Mouse (Mus musculus) midbrain, embryonic 10.5 days (tissue): ENCODE data around the gene Ostm1. TPM values are rescaled to one million over a fixed set of nuclear protein-coding genes. Genes with fewer than 3 reads are reported as not detected.
A peak's percentile ranks its signal among the peaks of the same experiment; 100 is the strongest.

ENCODE experiments used
- DNase-seq: peaks from one replicate; pipeline ENCODE4 v3.0.0-alpha.2; 2017; ENCODE audit warnings: low spot score
- H3K27ac ChIP-seq: fragments of 300-500 bp; sonication (generic); replicated peaks from 2 replicates; pipeline ENCODE4 v1.5.1; 2016; ENCODE audit warnings: mild to moderate bottlenecking
- H3K27me3 ChIP-seq: fragments of 300-500 bp; sonication (generic); 2 replicates; pipeline ENCODE4 v1.6.1; 2016; ENCODE audit warnings: low read depth, mild to moderate bottlenecking; ENCODE audit not compliant: poor library complexity, severe bottlenecking
- H3K36me3 ChIP-seq: fragments of 300-500 bp; sonication (generic); 2 replicates; pipeline ENCODE4 v1.6.1; 2016; ENCODE audit warnings: mild to moderate bottlenecking, moderate library complexity
- H3K4me1 ChIP-seq: fragments of 300-500 bp; sonication (generic); 2 replicates; pipeline ENCODE4 v1.6.1; 2016
- H3K4me3 ChIP-seq: fragments of 300-500 bp; sonication (generic); 2 replicates; pipeline ENCODE4 v1.5.1; 2016; ENCODE audit warnings: mild to moderate bottlenecking, moderate library complexity
- H3K9me3 ChIP-seq: fragments of 300-500 bp; sonication (generic); replicated peaks from 2 replicates; pipeline ENCODE4 v1.6.1; 2016; ENCODE audit warnings: mild to moderate bottlenecking
- WGBS: fragments of 180-500 bp; shearing (Covaris S2); methylation state at CpG from one replicate; pipeline ENCODE4 v1.1.7; 2016; 5-methylcytosine and 5-hydroxymethylcytosine counted together
- polyA plus RNA-seq: library from polyadenylated mRNA; unstranded; fragments of >200 nt; fragmentation: Nextera tagmentation; extraction: Ambion mirVana; gene quantifications from 2 replicates; pipeline ENCODE4 v1.2.1, GENCODE M21; 2016

The Ostm1 gene
- polyA plus RNA-seq, 1 experiment from 2014 or later = 22.8 TPM

DNA sequence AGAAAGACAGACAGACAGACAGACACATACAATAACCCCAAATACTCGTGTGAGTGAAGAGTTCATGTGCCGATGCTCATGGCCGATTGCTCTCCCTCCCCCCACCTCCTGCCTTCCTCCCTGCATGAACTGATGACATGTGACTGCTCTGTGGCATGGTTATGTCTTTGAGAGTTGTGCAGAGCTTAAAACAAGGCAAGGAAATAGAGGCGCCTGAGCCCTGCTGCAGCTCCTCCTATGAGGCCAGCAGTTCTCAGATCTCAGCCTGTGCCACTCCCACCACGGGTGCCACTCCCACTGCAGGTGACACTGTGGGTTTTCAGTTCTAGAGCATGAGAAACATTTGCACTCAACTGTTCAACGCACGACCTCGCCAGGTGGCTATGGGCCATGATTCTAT is 115.4 kb downstream of the Ostm1 start:
- peaks cover 24% of the 10 kb centered on the region for H3K36me3 ChIP-seq
- DNase-seq = no peak
- H3K9me3 ChIP-seq = no peaks in the 10 kb centered on the region
- H3K4me1 ChIP-seq = 0 out of 2 replicates have a peak, but pooled peaks cover 2% of the 10 kb centered on the region
- WGBS = 92% methylated on average over 8 of the region's 8 CpGs
- H3K27me3 ChIP-seq = no peaks in the 10 kb centered on the region
- H3K4me3 ChIP-seq = no peak overlapping the region
- H3K27ac ChIP-seq = no peak overlapping the region

GRCm38 (mm10) chr10:42702111-42702510 is 118.5 kb downstream of the Ostm1 start:
- no peak overlapping the region for H3K27ac ChIP-seq
- H3K4me1 ChIP-seq = no peaks in the 10 kb centered on the region
- 0 out of 2 replicates have a peak, but pooled peaks cover 5% of the 10 kb centered on the region for H3K9me3 ChIP-seq
- 96% methylated on average over 2 of the region's 2 CpGs for WGBS
- no peaks in the 10 kb centered on the region for H3K27me3 ChIP-seq
- H3K36me3 ChIP-seq = peaks cover 33% of the 10 kb centered on the region
- DNase-seq = no peak
- no peak overlapping the region for H3K4me3 ChIP-seq

- H3K27ac ChIP-seq = no peak overlapping the region
- H3K36me3 ChIP-seq = no peaks in the 10 kb centered on the region
- no peaks in the 10 kb centered on the region; the same call in 1 of the 2 replicates for H3K9me3 ChIP-seq
- 13% methylated on average over 9 of the region's 9 CpGs for WGBS
- H3K4me1 ChIP-seq = peaks cover 22% of the 10 kb centered on the region
- H3K4me3 ChIP-seq = 0 out of 2 replicates have a peak overlapping the region, but pooled peaks have one; percentile 36
- no peak for DNase-seq
- H3K27me3 ChIP-seq = peaks cover 25% of the 10 kb centered on the region
These were observed 131.1 kb downstream of the Ostm1 start for GRCm38 (mm10) chr10:42714676-42715075.

GRCm38 (mm10) chr10:42715366-42716035 is 131.9 kb downstream of the Ostm1 start:
- Histone ChIP-seq H3K4me3 (peak overlapping the region; percentile 36), H3K27me3 (peaks cover 25% of the 10 kb centered on the region), H3K9me3 (no peaks in the 10 kb centered on the region), H3K27ac (no peak overlapping the region), H3K36me3 (no peaks in the 10 kb centered on the region), H3K4me1 (peaks cover 22% of the 10 kb centered on the region)
- WGBS = 21% methylated on average over 19 of the region's 19 CpGs
- DNase-seq = peak; percentile 22

DNA sequence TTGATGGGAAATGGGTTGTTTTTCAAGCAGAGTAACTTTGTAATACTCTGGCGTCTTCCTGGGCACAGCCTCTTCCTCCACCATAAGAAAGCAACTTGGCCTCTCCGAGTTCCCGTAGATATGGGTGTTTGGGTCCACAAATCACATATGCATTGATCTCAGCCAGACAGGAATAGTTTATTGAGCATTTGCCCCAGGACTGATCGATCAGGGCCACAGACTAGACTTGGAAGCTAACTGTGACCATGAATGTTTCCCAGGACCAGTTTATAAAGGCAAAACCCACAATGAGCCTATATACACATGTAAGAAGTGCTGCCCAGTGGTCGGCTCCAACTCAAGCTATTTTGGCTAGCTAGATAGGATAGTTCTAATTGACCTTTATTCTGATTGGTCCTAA is 138.5 kb downstream of the Ostm1 start:
- WGBS = 95% methylated on average over 5 of the region's 5 CpGs
- Histone ChIP-seq H3K27me3 (no peaks in the 10 kb centered on the region; the same call in 1 of the 2 replicates), H3K4me3 (no peak overlapping the region), H3K27ac (no peak overlapping the region), H3K4me1 (no peaks in the 10 kb centered on the region), H3K9me3 (no peaks in the 10 kb centered on the region), H3K36me3 (no peaks in the 10 kb centered on the region)
- no peak for DNase-seq

DNA sequence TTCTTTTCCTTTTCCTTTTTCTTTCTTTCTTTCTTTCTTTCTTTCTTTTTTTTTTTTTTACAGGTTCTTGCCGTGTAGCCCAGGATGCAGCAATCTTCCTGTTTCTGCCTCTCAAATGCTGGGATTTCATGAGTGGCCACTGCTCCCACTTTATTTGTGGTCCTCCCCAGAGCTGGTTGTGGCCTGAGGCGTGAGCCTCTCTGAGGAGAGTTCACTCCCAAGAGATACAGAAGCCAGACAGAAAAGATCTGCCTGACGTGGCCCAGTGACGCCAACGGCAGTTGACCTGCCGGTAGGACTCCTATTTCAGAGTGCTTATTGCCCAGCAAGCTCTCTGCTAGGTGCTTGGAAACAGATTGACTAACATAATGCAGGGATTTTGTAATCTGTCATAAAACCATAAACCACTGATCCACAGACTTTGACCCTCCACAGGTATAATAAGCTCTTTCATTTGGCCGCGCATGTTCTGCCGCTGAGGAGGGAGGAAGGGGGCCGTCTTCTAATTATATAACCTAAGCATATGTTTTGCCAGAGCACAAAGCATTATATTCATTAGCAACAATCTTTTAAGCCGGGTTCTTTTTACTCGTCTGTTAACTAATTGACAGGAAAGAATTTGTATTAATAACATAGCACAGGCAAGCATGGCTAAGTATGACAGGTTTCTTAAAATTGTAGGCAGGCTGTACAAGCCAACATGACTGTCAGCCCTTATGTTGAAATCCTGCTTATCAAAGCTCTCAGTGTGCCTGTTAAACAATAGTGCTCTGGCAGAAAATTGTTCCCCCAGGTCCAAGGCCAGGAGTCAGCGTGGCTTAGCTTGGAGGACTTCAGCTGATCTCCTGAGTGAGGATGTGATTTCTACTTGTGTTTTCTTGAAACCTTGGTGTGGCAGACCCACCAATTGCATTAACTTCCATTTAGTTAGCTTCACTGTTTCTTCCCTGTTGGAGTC is 139.9 kb downstream of the Ostm1 start:
- 87% methylated on average over 13 of the region's 13 CpGs for WGBS

GRCm38 (mm10) chr10:42729607-42730006 is 146.0 kb downstream of the Ostm1 start:
- H3K36me3 ChIP-seq = no peaks in the 10 kb centered on the region
- no peaks in the 10 kb centered on the region for H3K27me3 ChIP-seq
- H3K9me3 ChIP-seq = no peaks in the 10 kb centered on the region
- H3K4me3 ChIP-seq = no peak overlapping the region
- DNase-seq = no peak
- no peaks in the 10 kb centered on the region for H3K4me1 ChIP-seq
- no peak overlapping the region for H3K27ac ChIP-seq
- WGBS = 87% methylated on average over 2 of the region's 2 CpGs

More for the DNA sequence above, 139.9 kb downstream of the Ostm1 start:
- DNase-seq = no peak
- Histone ChIP-seq H3K27ac (no peak overlapping the region), H3K36me3 (no peaks in the 10 kb centered on the region), H3K4me1 (no peaks in the 10 kb centered on the region), H3K9me3 (no peaks in the 10 kb centered on the region), H3K4me3 (no peak overlapping the region), H3K27me3 (no peaks in the 10 kb centered on the region)

- no peak overlapping the region for H3K4me3 ChIP-seq
- no peaks in the 10 kb centered on the region for H3K9me3 ChIP-seq
- no peak overlapping the region for H3K27ac ChIP-seq
- H3K36me3 ChIP-seq = no peaks in the 10 kb centered on the region
- peak; percentile 17 for DNase-seq
- 63% methylated on average over 5 of the region's 5 CpGs for WGBS
- H3K4me1 ChIP-seq = no peaks in the 10 kb centered on the region
- H3K27me3 ChIP-seq = no peaks in the 10 kb centered on the region
These were observed 151.0 kb downstream of the Ostm1 start for GRCm38 (mm10) chr10:42734546-42735060.

GRCm38 (mm10) chr10:42751813-42752212 is 168.2 kb downstream of the Ostm1 start:
- Histone ChIP-seq H3K9me3 (no peaks in the 10 kb centered on the region), H3K4me1 (no peaks in the 10 kb centered on the region), H3K4me3 (no peak overlapping the region), H3K27me3 (no peaks in the 10 kb centered on the region), H3K27ac (no peak overlapping the region), H3K36me3 (no peaks in the 10 kb centered on the region)
- no peak for DNase-seq
- 81% methylated on average over 10 of the region's 10 CpGs for WGBS

Other genes starting within 250 kb of the Ostm1 start
- 4.3 and 4.4 TPM in 2 replicates for gene Afg1l, start 105.3 kb upstream of the Ostm1 start, polyA plus RNA-seq
- 235 and 241 TPM in 2 replicates for gene Snx3, start 81.8 kb upstream of the Ostm1 start, polyA plus RNA-seq
- gene Nr2e1, start 190 bp upstream of the Ostm1 start, polyA plus RNA-seq = 25.3 and 26.3 TPM in 2 replicates
- 26.0 and 27.4 TPM in 2 replicates for gene Sec63, start 177.7 kb downstream of the Ostm1 start, polyA plus RNA-seq